ENCODE assay signal across 8 mouse cellular contexts in the genomic region with DNA sequence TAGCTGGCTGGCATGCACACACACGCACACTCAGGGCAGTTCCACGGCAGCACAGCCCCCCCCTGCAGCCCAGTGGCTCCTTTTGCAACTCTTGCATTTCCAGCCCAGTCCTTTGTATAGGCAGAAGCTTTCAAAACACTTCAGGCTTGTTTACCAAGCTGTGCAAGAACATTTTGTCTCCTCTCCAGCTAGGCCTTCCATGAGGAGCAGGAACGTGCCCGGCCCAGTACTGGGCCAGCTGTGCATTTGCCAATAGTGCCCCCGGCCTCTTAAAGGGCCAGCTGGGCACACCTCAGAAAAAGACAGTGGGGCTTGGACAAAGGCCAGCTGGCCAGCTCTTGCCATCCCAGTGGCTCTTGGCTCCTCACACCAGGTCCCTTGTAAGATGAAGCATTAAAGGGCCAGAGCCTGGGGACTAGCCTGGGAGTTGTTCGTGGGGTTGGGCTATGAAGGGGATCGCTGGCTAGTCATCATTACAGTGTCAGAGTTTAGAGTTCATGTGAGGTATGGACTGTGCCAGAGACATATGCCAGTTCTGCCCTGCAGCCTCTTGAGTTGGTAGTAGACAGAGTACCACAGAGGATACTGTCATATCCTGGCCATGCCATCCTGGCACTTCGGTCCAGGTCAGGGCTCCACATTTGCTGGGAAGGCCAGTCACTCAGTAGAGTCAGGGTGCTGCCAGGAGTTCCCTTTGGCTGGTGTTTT.
DNase-seq lines count a peak whose midpoint lies in the region; ATAC-seq and TF ChIP-seq lines count a peak whose summit lies in the region.
"Had no signal": no experiment of that assay in that cellular context is flagged by ENCODE, and none has a peak within 500 bp of the region (broad histone marks: within the 10 kb centered on the region; RNA-seq: fewer than 3 reads in every experiment).

No protein-coding gene starts in this region.

- no peaks in the 10 kb centered on the region for H3K36me3 ChIP-seq in liver, postnatal 0 days (replicated peaks; ENCODE audit: insufficient read depth, low read length)
- H3K36me3 ChIP-seq in liver, embryonic 12.5 days: no peaks in the 10 kb centered on the region
- H3K36me3 ChIP-seq in thymus, adult 2 months (ENCODE audit: control insufficient read depth, insufficient read depth, low read length): no peaks in the 10 kb centered on the region
- H3K36me3 ChIP-seq: neural tube, embryonic 12.5 days had no signal

- TF ChIP-seq POLR2A in thymus, adult 2 months (IDR thresholded peaks at IDR 0.05; ENCODE audit: control insufficient read depth, extremely low read depth, insufficient read depth, low read length, poor library complexity): no peak

- peak overlapping the region; percentile 96 for H3K27ac ChIP-seq in liver, postnatal 0 days (ENCODE audit: low read depth)
- no peak overlapping the region for H3K27ac ChIP-seq in liver, embryonic 12.5 days
- H3K27ac ChIP-seq in thymus, adult 2 months (ENCODE audit: control insufficient read depth, insufficient read depth, low read length): no peak overlapping the region
- H3K27ac ChIP-seq: neural tube, embryonic 12.5 days had no signal

- 65% methylated on average over 8 of the region's 8 CpGs for WGBS in liver, postnatal 0 days (ENCODE audit: insufficient replicate concordance)
- 72% methylated on average over 8 of the region's 8 CpGs for WGBS in liver, embryonic 12.5 days (ENCODE audit: insufficient replicate concordance)
- WGBS in thymus, adult 2 months: 95% methylated on average over 8 of the region's 8 CpGs

- intact Hi-C loops in heart, postnatal 14 days (cut with DNase I): no loop called here
- intact Hi-C loops in left cerebral cortex, postnatal 14 days (cut with DNase I): no loop called here

- no peaks in the 10 kb centered on the region for H3K9me3 ChIP-seq in liver, postnatal 0 days (ENCODE audit: low read length)
- H3K9me3 ChIP-seq in liver, embryonic 12.5 days (replicated peaks): no peaks in the 10 kb centered on the region
- H3K9me3 ChIP-seq: neural tube, embryonic 12.5 days had no signal

- peak overlapping the region; percentile 41 for H3K9ac ChIP-seq in liver, postnatal 0 days (replicated peaks)
- H3K9ac ChIP-seq in liver, embryonic 12.5 days: no peak overlapping the region
- H3K9ac ChIP-seq: neural tube, embryonic 12.5 days had no signal

- DNase-seq in liver, postnatal 0 days: peak; percentile 71
- DNase-seq in cerebellum, postnatal 10 days: peak; percentile 93 to 95
- DNase-seq in heart, postnatal 14 days: peak; percentile 60 to 64
- peak; percentile 69 to 75 for DNase-seq in left cerebral cortex, postnatal 14 days (ENCODE audit: low spot score in 2 of 2)
- DNase-seq in right cerebral cortex, postnatal 4 days: peak; percentile 73
- no peak for DNase-seq in thymus, adult 2 months

- peak; percentile 95 for TF ChIP-seq EP300 in liver, postnatal 0 days (IDR thresholded peaks at IDR 0.05; ENCODE audit: low read depth)

- no peak overlapping the region for H3K4me3 ChIP-seq in liver, postnatal 0 days (ENCODE audit: low read depth, low read length)
- H3K4me3 ChIP-seq in liver, embryonic 12.5 days: no peak overlapping the region
- no peak overlapping the region for H3K4me3 ChIP-seq in thymus, adult 2 months (ENCODE audit: control insufficient read depth, insufficient read depth, low read length)
- H3K4me3 ChIP-seq: neural tube, embryonic 12.5 days had no signal

- H3K4me1 ChIP-seq in liver, postnatal 0 days (ENCODE audit: insufficient read depth): peaks cover 13% of the 10 kb centered on the region
- H3K4me1 ChIP-seq in liver, embryonic 12.5 days: peaks cover 8% of the 10 kb centered on the region; the same call in 1 of the 2 replicates
- H3K4me1 ChIP-seq in thymus, adult 2 months (replicated peaks; ENCODE audit: control insufficient read depth, insufficient read depth, low read length): no peaks in the 10 kb centered on the region
- H3K4me1 ChIP-seq: neural tube, embryonic 12.5 days had no signal

- H3K27me3 ChIP-seq in liver, postnatal 0 days (ENCODE audit: insufficient read depth, low read length): no peaks in the 10 kb centered on the region
- H3K27me3 ChIP-seq in liver, embryonic 12.5 days (replicated peaks): peaks cover 44% of the 10 kb centered on the region
- H3K27me3 ChIP-seq in thymus, adult 2 months (ENCODE audit: control insufficient read depth, insufficient read depth, low read length): no peaks in the 10 kb centered on the region

- peak; percentile 80 for ATAC-seq in liver, postnatal 0 days
- no peak for ATAC-seq in liver, embryonic 12.5 days

- TF ChIP-seq CTCF in liver, postnatal 0 days (IDR thresholded peaks at IDR 0.05; ENCODE audit: low read depth): no peak
- no peak for TF ChIP-seq CTCF in thymus, adult 2 months (IDR thresholded peaks at IDR 0.05; ENCODE audit: borderline replicate concordance, control insufficient read depth, extremely low read depth, insufficient read depth, low read length, poor library complexity)

- no peak overlapping the region for H3K4me2 ChIP-seq in liver, postnatal 0 days (ENCODE audit: low read depth, low read length)
- no peak overlapping the region for H3K4me2 ChIP-seq in liver, embryonic 12.5 days
- H3K4me2 ChIP-seq: neural tube, embryonic 12.5 days had no signal
